Mouse (Mus musculus) liver, postnatal 0 days (tissue): ENCODE measurements around the gene Gatad2b. TPM values are rescaled to one million over a fixed set of nuclear protein-coding genes. Genes with fewer than 3 reads are reported as not detected.

Experiments
- ATAC-seq: fragments of 200-750 bp; cut with Nextera tagmentation; 2 replicates; pipeline ENCODE4 v1.8.0; 2017; ENCODE audit warnings: mild to moderate bottlenecking, moderate library complexity
- DNase-seq: peaks from one replicate; pipeline ENCODE4 v3.0.0-alpha.2; 2016
- H3K27ac ChIP-seq: fragments of 300-500 bp; sonication (generic); 2 replicates; pipeline ENCODE4 v1.5.1; 2014; ENCODE audit warnings: antibody characterized with exemption, moderate library complexity, mild to moderate bottlenecking, low read depth
- H3K27me3 ChIP-seq: fragments of 300-500 bp; sonication (generic); 2 replicates; pipeline ENCODE4 v1.6.1; 2014; ENCODE audit warnings: low read length, control low read depth, mixed read lengths; ENCODE audit not compliant: insufficient read depth
- H3K36me3 ChIP-seq: fragments of 300-500 bp; sonication (generic); replicated peaks from 2 replicates; pipeline ENCODE4 v1.6.1; 2014; ENCODE audit warnings: mild to moderate bottlenecking, control low read depth, low read length, moderate library complexity, mixed read lengths; ENCODE audit not compliant: insufficient read depth
- H3K4me1 ChIP-seq: fragments of 300-500 bp; sonication (generic); 2 replicates; pipeline ENCODE4 v1.6.1; 2014; ENCODE audit warnings: antibody characterized with exemption, mild to moderate bottlenecking, control low read depth; ENCODE audit not compliant: insufficient read depth
- H3K4me2 ChIP-seq: fragments of 300-500 bp; sonication (generic); 2 replicates; pipeline ENCODE4 v1.6.1; 2014; ENCODE audit warnings: low read depth, mild to moderate bottlenecking, low read length, moderate library complexity, mixed read lengths
- H3K4me3 ChIP-seq: fragments of 300-500 bp; sonication (generic); 2 replicates; pipeline ENCODE4 v1.5.1; 2014; ENCODE audit warnings: low read depth, low read length
- H3K9ac ChIP-seq: fragments of 300-500 bp; sonication (generic); replicated peaks from 2 replicates; pipeline ENCODE4 v1.6.1; 2014; ENCODE audit warnings: mild to moderate bottlenecking, moderate library complexity
- H3K9me3 ChIP-seq: fragments of 300-500 bp; sonication (generic); 2 replicates; pipeline ENCODE4 v1.6.1; 2016; ENCODE audit warnings: mild to moderate bottlenecking, control low read depth, low read length, mixed read lengths
- CTCF ChIP-seq: sonication (generic); IDR thresholded peaks from 2 replicates; pipeline ENCODE4 v1.5.1; 2016; ENCODE audit warnings: antibody characterized with exemption, low read depth
- EP300 ChIP-seq: IDR thresholded peaks from 2 replicates; pipeline ENCODE4 v1.6.1; 2016; ENCODE audit warnings: antibody characterized with exemption, low read depth, mild to moderate bottlenecking
- WGBS: fragments of 180-500 bp; shearing (Covaris S2); extraction: QIAGEN DNeasy Blood & Tissue Kit; methylation state at CpG from one replicate; pipeline ENCODE4 v1.1.7; 2014; ENCODE audit not compliant: insufficient replicate concordance; 5-methylcytosine and 5-hydroxymethylcytosine counted together
- polyA plus RNA-seq: library from polyadenylated mRNA; unstranded; fragments of >200 nt; fragmentation: Nextera tagmentation; extraction: Ambion mirVana; gene quantifications from 2 replicates; pipeline ENCODE4 v1.2.1, GENCODE M21; 2015

Gatad2b gene
- polyA plus RNA-seq, 1 experiment from 2014 or later, result 3.1 TPM

DNA sequence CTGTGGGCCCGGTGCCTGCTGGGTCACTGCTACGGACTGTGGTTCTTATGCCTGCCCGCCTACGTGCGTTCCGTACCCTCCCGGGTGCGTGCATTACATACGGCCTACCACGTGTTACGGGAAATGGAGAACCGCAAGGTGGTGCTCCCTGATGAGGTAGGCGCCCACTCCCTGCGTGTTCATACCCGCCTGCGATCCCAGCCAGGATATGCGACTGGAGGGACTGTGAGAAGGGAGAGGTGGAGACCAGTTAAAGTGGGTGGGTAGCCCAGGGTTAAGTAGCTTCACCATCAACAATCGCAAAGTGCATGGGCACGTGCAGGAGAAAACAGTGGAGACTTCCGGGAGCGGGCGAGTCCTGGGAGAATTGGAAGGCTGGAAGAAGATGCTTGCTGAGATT lies 19.1 kb upstream of the Gatad2b start:
- DNase-seq (no peak), ATAC-seq (no peak)
- H3K27me3 ChIP-seq, result no peaks in the 10 kb centered on the region
- WGBS, result 92% methylated on average over 22 of the region's 22 CpGs
- H3K27ac ChIP-seq, result no peak overlapping the region
- no peaks in the 10 kb centered on the region for H3K4me1 ChIP-seq
- H3K36me3 ChIP-seq, result peaks cover 49% of the 10 kb centered on the region
- no peak overlapping the region for H3K9ac ChIP-seq
- TF ChIP-seq CTCF, result no peak
- no peak for TF ChIP-seq EP300
- H3K4me2 ChIP-seq, result no peak overlapping the region
- H3K4me3 ChIP-seq, result no peak overlapping the region
- no peaks in the 10 kb centered on the region for H3K9me3 ChIP-seq

DNA sequence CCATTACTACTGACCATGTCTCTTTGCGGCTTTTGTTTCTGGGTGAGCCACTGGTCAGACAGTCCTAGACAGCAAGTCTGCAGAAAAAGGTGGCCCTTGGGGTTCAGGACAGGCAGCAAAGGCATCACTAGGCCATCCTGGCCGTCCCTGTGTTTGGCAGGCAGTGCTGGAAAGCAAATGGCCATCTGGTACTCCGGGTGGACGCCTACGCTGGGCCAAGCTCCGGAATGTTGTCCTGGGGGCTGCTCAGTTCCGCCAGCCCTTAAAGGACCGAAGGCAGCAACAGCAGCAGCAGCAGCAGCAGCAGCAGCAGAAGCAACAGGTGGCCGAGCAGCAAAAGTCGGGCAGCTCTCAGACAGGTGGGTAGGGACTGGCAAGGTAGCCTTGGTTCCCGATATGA lies 17.7 kb upstream of the Gatad2b start:
- Histone ChIP-seq H3K36me3 (peaks cover 59% of the 10 kb centered on the region), H3K9me3 (no peaks in the 10 kb centered on the region), H3K27me3 (no peaks in the 10 kb centered on the region), H3K4me3 (no peak overlapping the region), H3K9ac (no peak overlapping the region), H3K4me1 (no peaks in the 10 kb centered on the region), H3K27ac (no peak overlapping the region), H3K4me2 (no peak overlapping the region)
- no peak for ATAC-seq
- DNase-seq, result no peak
- no peak for TF ChIP-seq CTCF
- TF ChIP-seq EP300, result no peak
- 84% methylated on average over 11 of the region's 11 CpGs for WGBS

DNA sequence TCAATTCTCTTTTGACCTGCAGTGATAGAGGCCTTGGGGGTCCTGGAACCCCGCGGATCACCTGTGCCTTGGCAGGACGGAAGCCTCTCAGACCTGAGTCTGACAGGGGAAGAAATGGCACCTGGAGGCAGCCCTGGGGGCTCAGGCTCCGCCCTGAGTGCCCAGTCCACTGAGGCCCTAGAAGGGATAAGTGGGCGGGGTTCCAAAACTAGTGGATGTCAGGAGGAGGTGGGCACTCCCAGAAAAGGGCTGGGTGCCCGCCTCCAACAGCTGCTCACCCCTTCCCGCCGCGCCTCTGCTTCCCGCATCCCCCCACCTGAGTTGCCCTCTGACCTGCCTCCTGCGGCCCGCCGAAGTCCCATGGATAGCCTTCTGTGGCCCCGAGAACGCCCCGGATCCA lies 16.1 kb upstream of the Gatad2b start:
- WGBS, result 57% methylated on average over 16 of the region's 16 CpGs
- Histone ChIP-seq H3K9me3 (no peaks in the 10 kb centered on the region), H3K36me3 (peaks cover 56% of the 10 kb centered on the region), H3K27ac (no peak overlapping the region), H3K4me2 (no peak overlapping the region), H3K4me3 (no peak overlapping the region), H3K9ac (no peak overlapping the region), H3K27me3 (no peaks in the 10 kb centered on the region), H3K4me1 (no peaks in the 10 kb centered on the region)
- DNase-seq (no peak), ATAC-seq (no peak)
- no peak for TF ChIP-seq CTCF
- TF ChIP-seq EP300, result no peak

DNA sequence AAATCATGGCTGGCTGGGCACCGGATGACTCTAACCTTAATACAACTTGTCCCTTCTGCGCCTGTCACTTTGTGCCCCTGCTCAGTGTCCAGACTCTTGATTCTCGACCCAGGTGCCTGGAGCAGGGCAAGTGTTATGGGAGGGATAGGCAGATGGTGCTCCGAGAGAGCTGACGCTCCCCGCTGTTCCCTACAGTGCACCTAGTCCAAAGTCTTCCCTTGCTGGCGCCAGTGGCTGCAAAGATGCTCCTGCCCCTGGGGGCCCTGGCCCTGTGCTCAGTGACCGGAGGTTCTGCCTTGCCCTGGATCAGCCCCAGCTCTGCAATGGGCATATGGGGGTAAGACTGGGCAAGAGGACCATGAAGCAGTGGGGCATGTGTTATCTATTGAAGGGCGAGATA lies 15.2 kb upstream of the Gatad2b start:
- Histone ChIP-seq H3K4me3 (no peak overlapping the region), H3K9ac (no peak overlapping the region), H3K9me3 (no peaks in the 10 kb centered on the region), H3K4me2 (no peak overlapping the region), H3K36me3 (peaks cover 50% of the 10 kb centered on the region), H3K27me3 (no peaks in the 10 kb centered on the region), H3K4me1 (no peaks in the 10 kb centered on the region), H3K27ac (no peak overlapping the region)
- TF ChIP-seq EP300 (no peak), CTCF (no peak)
- DNase-seq, result no peak
- WGBS, result 81% methylated on average over 9 of the region's 9 CpGs
- no peak for ATAC-seq

DNA sequence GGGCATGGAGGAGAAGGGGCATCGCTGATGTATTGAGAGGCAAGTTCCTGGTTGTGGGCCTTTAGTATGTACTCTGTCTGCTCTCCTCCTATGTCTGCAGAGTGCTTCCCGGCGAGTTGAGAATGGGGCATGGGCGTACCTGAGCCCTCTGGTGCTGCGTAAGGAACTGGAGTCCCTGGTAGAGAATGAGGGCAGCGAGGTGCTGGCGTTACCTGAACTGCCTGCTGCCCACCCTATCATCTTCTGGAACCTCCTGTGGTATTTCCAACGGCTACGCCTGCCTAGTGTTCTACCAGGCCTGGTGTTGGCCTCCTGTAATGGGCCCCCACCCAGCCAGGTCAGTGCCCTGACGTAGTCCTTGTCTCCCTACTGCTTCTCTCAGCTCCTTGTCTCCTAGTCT lies 14.8 kb upstream of the Gatad2b start:
- H3K27ac ChIP-seq, result no peak overlapping the region
- no peak overlapping the region for H3K9ac ChIP-seq
- H3K4me3 ChIP-seq, result no peak overlapping the region
- no peaks in the 10 kb centered on the region for H3K9me3 ChIP-seq
- 86% methylated on average over 10 of the region's 10 CpGs for WGBS
- H3K4me1 ChIP-seq, result no peaks in the 10 kb centered on the region
- no peaks in the 10 kb centered on the region for H3K27me3 ChIP-seq
- ATAC-seq (no peak), DNase-seq (no peak)
- H3K4me2 ChIP-seq, result no peak overlapping the region
- no peak for TF ChIP-seq CTCF
- TF ChIP-seq EP300, result no peak
- peaks cover 49% of the 10 kb centered on the region for H3K36me3 ChIP-seq

DNA sequence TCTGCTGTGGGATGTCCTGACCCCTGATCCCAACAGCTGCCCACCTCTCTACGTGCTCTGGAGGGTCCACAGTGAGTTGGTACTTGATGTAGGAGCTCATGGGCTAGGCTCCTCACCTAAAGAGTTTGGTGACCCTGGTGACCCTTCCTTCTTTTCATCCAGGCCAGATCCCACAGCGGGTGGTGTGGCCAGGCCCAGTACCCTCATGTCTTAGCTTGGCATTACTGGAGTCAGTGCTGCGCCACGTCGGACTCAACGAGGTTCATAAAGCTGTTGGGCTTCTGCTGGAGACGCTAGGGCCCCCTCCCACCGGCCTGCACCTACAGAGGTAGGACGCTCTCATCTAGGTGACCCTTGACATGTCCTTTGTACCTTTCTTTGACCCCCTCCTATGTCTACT lies 13.8 kb upstream of the Gatad2b start:
- TF ChIP-seq CTCF (no peak), EP300 (no peak)
- no peak for DNase-seq
- Histone ChIP-seq H3K4me1 (no peaks in the 10 kb centered on the region), H3K27ac (no peak overlapping the region), H3K4me2 (no peak overlapping the region), H3K9ac (no peak overlapping the region), H3K4me3 (no peak overlapping the region), H3K9me3 (no peaks in the 10 kb centered on the region), H3K36me3 (peaks cover 42% of the 10 kb centered on the region), H3K27me3 (no peaks in the 10 kb centered on the region)
- 84% methylated on average over 9 of the region's 9 CpGs for WGBS
- ATAC-seq, result no peak

DNA sequence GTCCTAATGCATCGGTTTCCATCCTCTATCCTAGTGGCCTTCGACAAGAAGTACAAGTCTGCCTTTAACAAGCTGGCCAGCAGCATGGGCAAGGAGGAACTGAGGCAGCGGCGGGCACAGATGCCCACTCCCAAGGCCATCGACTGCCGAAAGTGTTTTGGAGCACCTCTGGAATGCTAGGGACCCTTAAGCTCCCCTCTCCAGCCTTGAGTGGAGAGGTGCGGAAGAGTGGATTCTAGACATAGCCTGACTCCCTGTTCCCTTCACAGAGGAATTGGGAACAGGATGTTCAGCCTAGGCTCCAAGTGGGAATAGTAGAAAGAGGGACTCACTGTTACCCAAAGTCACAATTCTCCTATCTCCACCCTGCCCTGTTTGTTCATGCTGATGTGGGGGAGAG lies 13.2 kb upstream of the Gatad2b start:
- H3K4me1 ChIP-seq, result no peaks in the 10 kb centered on the region
- DNase-seq (no peak), ATAC-seq (no peak)
- no peak overlapping the region for H3K4me2 ChIP-seq
- no peaks in the 10 kb centered on the region for H3K27me3 ChIP-seq
- no peak overlapping the region for H3K27ac ChIP-seq
- TF ChIP-seq EP300 (no peak), CTCF (no peak)
- WGBS, result 93% methylated on average over 7 of the region's 7 CpGs
- no peak overlapping the region for H3K4me3 ChIP-seq
- H3K9me3 ChIP-seq, result no peaks in the 10 kb centered on the region
- no peak overlapping the region for H3K9ac ChIP-seq
- H3K36me3 ChIP-seq, result peaks cover 40% of the 10 kb centered on the region
